Mouse (Mus musculus): Measurements from ENCODE around the gene Serpina3g.

DNA sequence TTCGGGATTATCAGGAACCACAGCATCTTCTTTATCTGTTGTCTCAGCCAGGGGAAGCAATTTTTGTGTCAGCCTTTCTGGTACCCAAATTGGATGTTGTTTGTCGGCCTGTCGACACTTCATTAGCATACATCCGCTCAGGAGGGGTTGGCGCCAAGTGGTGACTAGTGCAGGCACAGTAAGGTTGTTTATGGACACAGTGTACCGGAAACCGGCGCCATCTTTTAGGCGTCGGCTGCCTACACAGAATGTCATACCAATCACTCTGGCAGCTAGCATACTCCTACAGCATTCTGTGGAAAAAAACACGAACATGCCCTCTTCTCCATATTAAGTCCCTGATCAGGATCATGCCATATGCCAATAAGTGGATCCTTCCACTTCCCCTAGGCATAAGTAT lies 47.3 kb downstream of the Serpina3g start:
- TF ChIP-seq CTCF (IDR thresholded peaks at IDR 0.05; ENCODE audit: low read depth, low read length): no peak
- no peak for TF ChIP-seq POLR2A (IDR thresholded peaks at IDR 0.05; ENCODE audit: insufficient read depth, low read length)
